Mouse (Mus musculus) testis, postnatal 10 days (tissue): ENCODE data around the gene Lemd2.

ENCODE experiments used
- DNase-seq: peaks from one replicate; pipeline ENCODE4 v3.0.0; 2021; ENCODE audit warnings: low spot score

Gene Lemd2

GRCm38 (mm10) chr17:27158439-27158838 lies 45.8 kb downstream of the Lemd2 start:
- no peak for DNase-seq

GRCm38 (mm10) chr17:27155752-27156151 lies 48.5 kb downstream of the Lemd2 start:
- no peak for DNase-seq

- DNase-seq, result no peak
Observed at GRCm38 (mm10) chr17:27154881-27155280, 49.4 kb downstream of the Lemd2 start.

GRCm38 (mm10) chr17:27154256-27154655 lies 50.0 kb downstream of the Lemd2 start:
- no peak for DNase-seq

- DNase-seq, result no peak
Observed at GRCm38 (mm10) chr17:27153773-27154193, 50.5 kb downstream of the Lemd2 start.

- no peak for DNase-seq
Observed at GRCm38 (mm10) chr17:27152976-27153723, 51.1 kb downstream of the Lemd2 start.

GRCm38 (mm10) chr17:27151411-27151810 lies 52.9 kb downstream of the Lemd2 start:
- DNase-seq, result peak; percentile 77

- no peak for DNase-seq
Observed at GRCm38 (mm10) chr17:27150871-27151270, 53.4 kb downstream of the Lemd2 start.

- no peak for DNase-seq
Observed at GRCm38 (mm10) chr17:27146323-27146923, 57.8 kb downstream of the Lemd2 start.

GRCm38 (mm10) chr17:27144152-27144551 lies 60.1 kb downstream of the Lemd2 start:
- no peak for DNase-seq

- no peak for DNase-seq
Observed at GRCm38 (mm10) chr17:27141971-27142450, 62.3 kb downstream of the Lemd2 start.

GRCm38 (mm10) chr17:27140262-27140661 lies 64.0 kb downstream of the Lemd2 start:
- DNase-seq, result no peak
